Mouse (Mus musculus) limb, embryonic 10.5 days (tissue): ENCODE measurements at regions not wholly inside any gene's neighbourhood (a gene's known extent, or its start where the extent isn't known, plus 50 kb on each side); places are given as distances from the start of the nearest gene placed in this dataset.

ENCODE experiments used
- DNase-seq: peaks from one replicate; pipeline ENCODE4 v3.0.0-alpha.2; 2017; ENCODE audit warnings: low spot score
- H3K27ac ChIP-seq: fragments of 300-500 bp; sonication (generic); 2 replicates; pipeline ENCODE4 v1.5.1; 2016; ENCODE audit warnings: mild to moderate bottlenecking
- H3K27me3 ChIP-seq: fragments of 300-500 bp; sonication (generic); 2 replicates; pipeline ENCODE4 v1.6.1; 2016; ENCODE audit warnings: low read depth, mild to moderate bottlenecking; ENCODE audit not compliant: poor library complexity, severe bottlenecking
- H3K36me3 ChIP-seq: fragments of 300-500 bp; sonication (generic); 2 replicates; pipeline ENCODE4 v1.6.1; 2016; ENCODE audit warnings: mild to moderate bottlenecking, moderate library complexity
- H3K4me1 ChIP-seq: fragments of 300-500 bp; sonication (generic); 2 replicates; pipeline ENCODE4 v1.6.1; 2016
- H3K4me3 ChIP-seq: fragments of 300-500 bp; sonication (generic); 2 replicates; pipeline ENCODE4 v1.5.1; 2016; ENCODE audit warnings: mild to moderate bottlenecking, moderate library complexity
- H3K9me3 ChIP-seq: fragments of 300-500 bp; sonication (generic); replicated peaks from 2 replicates; pipeline ENCODE4 v1.6.1; 2016; ENCODE audit warnings: mild to moderate bottlenecking
- WGBS: fragments of 180-500 bp; shearing (Covaris S2); methylation state at CpG from one replicate; pipeline ENCODE4 v1.1.7; 2016; 5-methylcytosine and 5-hydroxymethylcytosine counted together

DNA sequence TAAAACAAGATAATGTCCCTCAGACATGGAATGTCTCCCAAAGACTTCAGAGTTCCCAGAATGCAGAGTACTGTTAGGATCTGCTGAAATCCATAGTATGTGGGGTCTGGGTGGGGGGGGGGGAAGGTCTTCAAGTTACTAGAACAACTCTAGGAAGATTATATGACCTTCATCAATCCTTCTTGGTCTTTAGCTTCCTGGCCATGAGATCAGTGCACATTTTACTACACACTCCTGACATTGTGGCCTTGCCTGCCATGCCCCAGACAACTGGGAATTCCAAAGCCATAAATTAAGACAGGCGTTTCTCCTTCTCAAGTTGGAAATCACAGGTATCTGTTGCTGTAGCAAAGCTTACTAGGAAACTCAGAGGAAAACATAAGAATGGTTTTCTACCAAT lies 343.1 kb downstream of the Pdgfc start:
- H3K4me1 ChIP-seq: peaks cover 13% of the 10 kb centered on the region
- 26% methylated on average over 1 of the region's 1 CpGs for WGBS

DNA sequence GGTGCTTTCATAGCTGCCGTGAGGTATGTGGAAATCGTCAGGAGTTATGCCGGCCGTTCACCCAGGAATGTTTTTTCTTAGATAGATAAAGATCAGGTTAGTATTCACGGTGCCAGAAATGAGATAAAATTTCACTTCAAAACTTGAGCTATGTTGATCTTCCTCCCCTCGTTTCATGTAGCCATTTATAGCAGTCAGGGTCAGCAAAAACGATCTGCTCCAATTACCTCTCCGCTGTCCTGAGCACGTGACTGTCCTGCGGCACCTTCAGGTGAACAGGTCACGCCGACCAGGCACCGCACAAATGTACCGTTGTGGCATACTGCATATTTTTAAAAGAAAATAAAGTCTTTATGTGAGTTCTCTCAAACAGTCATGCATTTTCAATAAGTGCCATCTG lies 350.7 kb downstream of the Pdgfc start:
- no peak overlapping the region for H3K4me3 ChIP-seq
- H3K9me3 ChIP-seq: no peaks in the 10 kb centered on the region
- no peak overlapping the region for H3K27ac ChIP-seq
- H3K27me3 ChIP-seq: no peaks in the 10 kb centered on the region
- H3K4me1 ChIP-seq: peaks cover 3% of the 10 kb centered on the region; the same call in 1 of the 2 replicates
- no peak for DNase-seq
- 73% methylated on average over 14 of the region's 14 CpGs for WGBS
- H3K36me3 ChIP-seq: no peaks in the 10 kb centered on the region

More for the DNA sequence above, 343.1 kb downstream of the Pdgfc start:
- Histone ChIP-seq H3K36me3 (no peaks in the 10 kb centered on the region), H3K27me3 (no peaks in the 10 kb centered on the region), H3K9me3 (no peaks in the 10 kb centered on the region), H3K27ac (no peak overlapping the region), H3K4me3 (no peak overlapping the region)
- no peak for DNase-seq

DNA sequence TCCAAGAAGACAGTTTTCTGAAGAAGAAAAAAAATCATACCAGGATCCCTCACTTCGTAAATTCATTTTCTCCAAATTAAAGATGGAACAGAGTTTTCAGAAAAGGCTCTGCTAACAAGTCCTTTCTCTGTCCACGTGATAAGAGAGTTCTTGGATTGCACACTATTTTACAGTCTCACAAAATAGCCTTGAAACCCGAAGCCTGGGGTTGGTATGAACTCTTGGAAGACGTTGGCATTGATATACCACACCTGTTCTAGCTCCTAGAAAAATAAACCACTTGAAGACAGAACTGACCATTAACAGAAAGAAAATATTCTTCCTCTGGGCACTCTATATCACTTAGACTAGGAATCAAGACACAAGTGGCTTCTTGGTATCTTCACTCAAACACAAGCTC lies 351.4 kb downstream of the Pdgfc start:
- H3K27me3 ChIP-seq: no peaks in the 10 kb centered on the region
- no peaks in the 10 kb centered on the region for H3K36me3 ChIP-seq
- WGBS: 65% methylated on average over 4 of the region's 4 CpGs
- H3K27ac ChIP-seq: no peak overlapping the region
- no peaks in the 10 kb centered on the region for H3K9me3 ChIP-seq
- no peak overlapping the region for H3K4me3 ChIP-seq
- no peak for DNase-seq
- H3K4me1 ChIP-seq: peaks cover 3% of the 10 kb centered on the region; the same call in 1 of the 2 replicates

DNA sequence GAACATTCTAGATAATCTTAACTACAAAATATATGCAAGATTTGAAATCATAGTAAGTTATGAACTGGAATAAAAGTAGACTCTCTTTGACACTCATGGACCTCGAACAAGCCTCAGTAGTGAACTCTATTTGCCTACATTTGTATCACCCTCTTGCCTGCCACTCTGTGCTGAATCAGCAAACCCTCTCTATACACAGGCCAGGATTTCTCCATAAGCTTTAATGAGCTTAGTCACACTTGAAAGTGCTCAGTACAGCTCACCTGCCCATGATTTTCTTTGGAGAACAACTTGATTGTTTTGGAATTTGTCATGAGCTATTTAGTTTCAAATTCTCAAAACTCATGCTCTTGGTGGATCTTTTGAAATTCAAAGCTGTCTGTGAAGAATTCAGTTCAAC lies 361.0 kb downstream of the Pdgfc start:
- 91% methylated on average over 1 of the region's 1 CpGs for WGBS
- no peaks in the 10 kb centered on the region for H3K4me1 ChIP-seq
- H3K36me3 ChIP-seq: no peaks in the 10 kb centered on the region
- H3K27ac ChIP-seq: no peak overlapping the region
- no peaks in the 10 kb centered on the region for H3K9me3 ChIP-seq
- no peak for DNase-seq
- H3K4me3 ChIP-seq: no peak overlapping the region
- H3K27me3 ChIP-seq: no peaks in the 10 kb centered on the region

DNA sequence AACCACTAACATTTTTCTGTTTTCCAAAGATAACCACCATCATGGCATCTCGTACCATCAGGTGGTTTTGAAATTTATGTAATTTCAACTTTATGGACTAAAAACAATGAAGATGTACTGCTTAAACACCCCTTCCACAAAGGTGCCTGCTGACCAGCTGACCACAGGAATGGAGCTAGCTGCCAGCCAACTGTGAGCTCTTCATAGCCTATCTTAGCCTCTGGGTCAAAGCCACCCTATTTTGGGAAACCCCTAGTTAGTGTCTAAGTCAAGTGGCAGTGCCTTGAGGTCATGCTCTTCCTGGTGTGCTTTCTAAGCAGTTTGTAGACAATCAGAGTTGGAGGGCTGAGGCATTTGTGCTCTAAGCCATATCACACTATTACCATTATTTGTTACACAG lies 364.8 kb downstream of the Pdgfc start:
- Histone ChIP-seq H3K4me3 (no peak overlapping the region), H3K9me3 (no peaks in the 10 kb centered on the region), H3K36me3 (no peaks in the 10 kb centered on the region), H3K27me3 (no peaks in the 10 kb centered on the region), H3K27ac (no peak overlapping the region), H3K4me1 (no peaks in the 10 kb centered on the region)
- DNase-seq: no peak
- WGBS: 90% methylated on average over 1 of the region's 1 CpGs

DNA sequence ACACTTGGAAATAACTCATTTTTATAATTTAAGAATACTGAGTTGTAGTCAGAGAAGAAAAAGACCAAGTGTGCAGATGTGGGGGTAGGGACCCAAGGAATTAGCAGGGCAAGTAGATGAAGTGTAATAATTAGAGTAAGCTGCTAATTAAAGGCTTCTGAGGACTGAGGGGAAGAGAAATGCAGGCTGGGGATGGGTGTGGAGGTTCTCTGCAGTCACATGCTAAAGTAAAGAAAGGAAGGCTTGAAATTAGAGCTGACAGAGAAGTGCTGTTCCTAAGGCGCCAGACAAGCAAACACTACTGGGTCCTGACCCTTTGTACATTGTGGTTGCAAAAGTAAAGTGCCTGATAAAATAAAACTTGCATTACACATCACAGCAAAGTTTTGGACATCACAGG lies 372.7 kb downstream of the Pdgfc start:
- H3K4me1 ChIP-seq: peaks cover 5% of the 10 kb centered on the region
- no peak overlapping the region for H3K27ac ChIP-seq
- H3K4me3 ChIP-seq: no peak overlapping the region
- H3K36me3 ChIP-seq: no peaks in the 10 kb centered on the region
- 49% methylated on average over 1 of the region's 1 CpGs for WGBS
- no peaks in the 10 kb centered on the region for H3K27me3 ChIP-seq
- no peaks in the 10 kb centered on the region for H3K9me3 ChIP-seq
- no peak for DNase-seq

DNA sequence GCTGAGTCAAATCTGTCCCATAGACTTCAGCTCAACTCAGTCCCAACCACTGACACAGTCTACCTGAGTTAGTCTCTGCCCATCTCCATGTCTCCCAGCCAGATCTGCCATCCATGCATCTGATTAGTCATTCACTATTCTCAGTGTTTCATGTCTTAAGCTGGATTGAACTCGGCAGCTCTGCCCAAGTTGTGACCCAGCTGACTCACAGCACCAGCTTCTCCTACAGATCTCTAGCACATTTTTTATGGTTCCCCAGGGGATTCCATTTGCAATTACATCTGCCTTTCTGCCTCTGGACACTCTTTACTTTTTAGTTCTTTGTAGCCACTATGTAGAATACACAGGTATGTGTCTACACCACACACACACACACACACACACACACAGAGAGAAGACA lies 385.7 kb downstream of the Pdgfc start:
- H3K36me3 ChIP-seq: no peaks in the 10 kb centered on the region
- H3K4me1 ChIP-seq: no peaks in the 10 kb centered on the region
- H3K27ac ChIP-seq: no peak overlapping the region
- no peak for DNase-seq
- WGBS: 82% methylated on average over 1 of the region's 1 CpGs
- no peaks in the 10 kb centered on the region for H3K27me3 ChIP-seq
- H3K4me3 ChIP-seq: no peak overlapping the region
- H3K9me3 ChIP-seq: no peaks in the 10 kb centered on the region

DNA sequence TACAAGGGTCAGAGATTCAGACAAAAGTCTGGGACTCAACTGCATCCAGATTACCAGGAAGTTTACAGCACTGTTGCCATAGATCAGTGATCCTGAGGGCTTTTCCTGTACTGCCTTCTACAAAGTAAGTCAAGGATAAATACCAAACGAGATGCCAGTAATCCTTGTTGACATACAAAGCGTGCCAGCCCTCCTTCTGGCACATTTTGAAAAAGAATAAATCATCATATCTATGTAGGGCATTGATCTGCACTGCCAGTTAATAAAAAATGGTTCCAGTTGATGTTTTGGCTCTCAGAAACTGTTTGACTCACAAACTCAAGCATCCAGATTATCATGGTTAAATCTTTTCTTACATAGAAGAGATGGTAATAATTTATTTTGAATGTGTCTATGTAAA lies 390.5 kb downstream of the Pdgfc start:
- H3K4me3 ChIP-seq: no peak overlapping the region
- WGBS: 61% methylated on average over 2 of the region's 2 CpGs
- H3K36me3 ChIP-seq: no peaks in the 10 kb centered on the region
- no peaks in the 10 kb centered on the region for H3K9me3 ChIP-seq
- H3K27ac ChIP-seq: no peak overlapping the region
- DNase-seq: no peak
- no peaks in the 10 kb centered on the region for H3K4me1 ChIP-seq
- no peaks in the 10 kb centered on the region for H3K27me3 ChIP-seq
